18 mouse cellular contexts compared by ENCODE assay signal in genomic region chr2:52541068-52541467, GRCm38 (mm10).
"Had no signal": no experiment of that assay in that cellular context is flagged by ENCODE, and none has a peak within 500 bp of the region (broad histone marks: within the 10 kb centered on the region; RNA-seq: fewer than 3 reads in every experiment).

No protein-coding gene starts in this region.

- H3K27ac ChIP-seq: kidney, postnatal 0 days; limb, embryonic 12.5 days; liver, embryonic 13.5 days; lung, embryonic 15.5 days; macrophage; midbrain, embryonic 12.5 days; neural tube, embryonic 15.5 days had no signal

- H3K4me2 ChIP-seq: limb, embryonic 12.5 days; liver, embryonic 13.5 days; lung, embryonic 15.5 days; midbrain, embryonic 12.5 days; neural tube, embryonic 15.5 days had no signal

- H3K9ac ChIP-seq: limb, embryonic 12.5 days; liver, embryonic 13.5 days; liver, postnatal 0 days; lung, embryonic 15.5 days; midbrain, embryonic 12.5 days; neural tube, embryonic 15.5 days had no signal

- DNase-seq: kidney, postnatal 36 days; layer of hippocampus, adult 9-11 months; layer of hippocampus, postnatal 36 days; liver; liver, embryonic 13.5 days; liver, postnatal 0 days; lung, postnatal 14 days; right cerebral cortex, postnatal 4 days; spleen, adult 18-20 months; thymus, adult 18-20 months; thymus, postnatal 14 days had no signal

- H3K27me3 ChIP-seq: limb, embryonic 12.5 days; liver, embryonic 13.5 days; lung, embryonic 15.5 days; midbrain, embryonic 12.5 days; neural tube, embryonic 15.5 days had no signal

- H3K36me3 ChIP-seq: limb, embryonic 12.5 days; liver, embryonic 13.5 days; lung, embryonic 15.5 days; midbrain, embryonic 12.5 days; neural tube, embryonic 15.5 days had no signal

- H3K9me3 ChIP-seq: limb, embryonic 12.5 days; liver, embryonic 13.5 days; lung, embryonic 15.5 days; midbrain, embryonic 12.5 days; neural tube, embryonic 15.5 days had no signal

- H3K4me3 ChIP-seq: limb, embryonic 12.5 days; liver, embryonic 13.5 days; lung, embryonic 15.5 days; midbrain, embryonic 12.5 days; myocyte; neural tube, embryonic 15.5 days had no signal

- H3K4me1 ChIP-seq: limb, embryonic 12.5 days; liver, embryonic 13.5 days; lung, embryonic 15.5 days; midbrain, embryonic 12.5 days; neural tube, embryonic 15.5 days had no signal

- ATAC-seq: liver, postnatal 0 days had no signal
